Comparison of ENCODE assay signal across 20 mouse cellular contexts in genomic region chr11:52127760-52128159, GRCm38 (mm10). TPM values are rescaled to one million over a fixed set of nuclear protein-coding genes. Genes with fewer than 3 reads are reported as not detected.
"Had no signal": no experiment of that assay in that cellular context is flagged by ENCODE, and none has a peak within 500 bp of the region (broad histone marks: within the 10 kb centered on the region; RNA-seq: fewer than 3 reads in every experiment).

No protein-coding gene starts in this region.

- H3K9me3 ChIP-seq: limb, embryonic 12.5 days; midbrain, embryonic 10.5 days; neural tube, embryonic 13.5 days had no signal

- H3K4me3 ChIP-seq: limb, embryonic 12.5 days; midbrain, embryonic 10.5 days; neural tube, embryonic 13.5 days had no signal

- H3K27ac ChIP-seq: midbrain, embryonic 10.5 days; neural tube, embryonic 13.5 days had no signal

- H3K4me1 ChIP-seq: limb, embryonic 12.5 days; midbrain, embryonic 10.5 days; neural tube, embryonic 13.5 days had no signal

- H3K9ac ChIP-seq: limb, embryonic 12.5 days; neural tube, embryonic 13.5 days had no signal

- H3K4me2 ChIP-seq: limb, embryonic 12.5 days; neural tube, embryonic 13.5 days had no signal

- DNase-seq: kidney, adult 18-20 months; kidney, postnatal 25 days; lung, adult 18-20 months; retina, postnatal 1 day; right cerebral cortex, postnatal 4 days; spleen, adult 18-20 months; thymus, adult 2 months; thymus, postnatal 25 days had no signal

- H3K27me3 ChIP-seq: limb, embryonic 12.5 days; neural tube, embryonic 13.5 days had no signal

- ATAC-seq: midbrain, embryonic 16.5 days had no signal

RNA-seq across cellular contexts. Expression of gene Olfr1373, which starts 17.6 kb away (rescaled TPM):
- total RNA-seq: layer of hippocampus, postnatal 25 days; left cerebral cortex, adult 8-10 months; left cerebral cortex, postnatal 36 days; liver, adult 2 months had no signal
- polyA plus RNA-seq: kidney, embryonic 14.5 days; limb, embryonic 12.5 days; liver, adult 2 months; lung, embryonic 16.5 days; midbrain, embryonic 10.5 days; midbrain, embryonic 16.5 days; neural tube, embryonic 13.5 days; stomach, embryonic 14.5 days; thymus, adult 2 months; urinary bladder, adult 2 months had no signal
